Mouse (Mus musculus): ENCODE data around the gene Cdc16. TPM values are rescaled to one million over a fixed set of nuclear protein-coding genes. Genes with fewer than 3 reads are reported as not detected.

Gene Cdc16
- polyA plus RNA-seq, 1 experiment from 2014 or later, result 41.2 TPM

- no peak overlapping the region for H3K9ac ChIP-seq (ENCODE audit: low read depth, low read length)
- H3K27ac ChIP-seq (ENCODE audit: low read length), result no peak overlapping the region
- H3K4me3 ChIP-seq (ENCODE audit: low read depth, low read length), result no peak overlapping the region
- peaks cover under 1% of the 10 kb centered on the region; the same call in 1 of the 2 replicates for H3K4me1 ChIP-seq (ENCODE audit: control insufficient read depth, low read depth, low read length)
- no peak overlapping the region for H3K4me2 ChIP-seq (ENCODE audit: low read depth, low read length)
- no peaks in the 10 kb centered on the region for H3K36me3 ChIP-seq (ENCODE audit: control insufficient read depth, insufficient read depth)
- no peaks in the 10 kb centered on the region for H3K9me3 ChIP-seq (replicated peaks; ENCODE audit: control insufficient read depth, low read length)
- 24% methylated on average over 3 of the region's 3 CpGs for WGBS (ENCODE audit: insufficient replicate concordance)
- ATAC-seq (ENCODE audit: low read depth), result no peak
- no peaks in the 10 kb centered on the region for H3K27me3 ChIP-seq (ENCODE audit: control insufficient read depth, insufficient read depth, low read depth, low read length)
Measured at GRCm38 (mm10) chr8:13747626-13748025, 9.8 kb upstream of the Cdc16 start.

GRCm38 (mm10) chr8:13753680-13754079, 3.8 kb upstream of the Cdc16 start:
- ATAC-seq (ENCODE audit: low read depth), result no peak
- Histone ChIP-seq H3K27ac (ENCODE audit: low read length) (no peak overlapping the region), H3K27me3 (ENCODE audit: control insufficient read depth, insufficient read depth, low read depth, low read length) (no peaks in the 10 kb centered on the region), H3K9ac (ENCODE audit: low read depth, low read length) (no peak overlapping the region), H3K36me3 (ENCODE audit: control insufficient read depth, insufficient read depth) (no peaks in the 10 kb centered on the region), H3K4me1 (ENCODE audit: control insufficient read depth, low read depth, low read length) (peaks cover 6% of the 10 kb centered on the region), H3K4me3 (ENCODE audit: low read depth, low read length) (no peak overlapping the region), H3K9me3 (replicated peaks; ENCODE audit: control insufficient read depth, low read length) (no peaks in the 10 kb centered on the region), H3K4me2 (ENCODE audit: low read depth, low read length) (no peak overlapping the region)
- WGBS (ENCODE audit: insufficient replicate concordance), result 23% methylated on average over 2 of the region's 2 CpGs

DNA sequence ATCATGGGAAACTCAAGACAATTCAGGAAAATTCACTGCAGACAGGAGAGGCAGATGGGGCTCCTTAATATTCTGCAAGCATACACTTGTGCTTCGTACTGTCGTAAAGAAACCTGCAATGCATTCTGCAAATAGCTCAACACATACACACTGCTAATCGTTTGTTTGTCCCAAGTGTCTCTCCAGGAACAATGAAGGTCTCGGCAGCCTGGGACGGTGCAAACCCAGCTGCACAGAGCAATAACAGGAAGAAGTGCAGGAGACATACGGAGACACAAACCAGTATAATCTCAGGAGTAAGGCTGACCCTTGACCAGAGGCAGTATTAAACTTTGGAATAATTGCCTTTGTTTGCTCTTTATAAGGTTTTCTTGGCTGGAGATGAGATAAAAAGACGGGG, 996 bp upstream of the Cdc16 start:
- ATAC-seq (ENCODE audit: low read depth), result no peak
- Histone ChIP-seq H3K4me1 (ENCODE audit: control insufficient read depth, low read depth, low read length) (peaks cover 14% of the 10 kb centered on the region), H3K27ac (ENCODE audit: low read length) (no peak overlapping the region), H3K9ac (ENCODE audit: low read depth, low read length) (no peak overlapping the region), H3K4me2 (ENCODE audit: low read depth, low read length) (no peak overlapping the region), H3K27me3 (ENCODE audit: control insufficient read depth, insufficient read depth, low read depth, low read length) (no peaks in the 10 kb centered on the region), H3K9me3 (replicated peaks; ENCODE audit: control insufficient read depth, low read length) (no peaks in the 10 kb centered on the region), H3K4me3 (ENCODE audit: low read depth, low read length) (no peak overlapping the region), H3K36me3 (ENCODE audit: control insufficient read depth, insufficient read depth) (peaks cover 6% of the 10 kb centered on the region; the same call in 1 of the 2 replicates)
- 63% methylated on average over 7 of the region's 7 CpGs for WGBS (ENCODE audit: insufficient replicate concordance)

- H3K4me1 ChIP-seq (ENCODE audit: control insufficient read depth, low read depth, low read length), result peaks cover 14% of the 10 kb centered on the region
- ATAC-seq (ENCODE audit: low read depth), result peak; percentile 58
- H3K9ac ChIP-seq (ENCODE audit: low read depth, low read length), result peak overlapping the region; percentile 94
- H3K27me3 ChIP-seq (ENCODE audit: control insufficient read depth, insufficient read depth, low read depth, low read length), result no peaks in the 10 kb centered on the region
- H3K9me3 ChIP-seq (replicated peaks; ENCODE audit: control insufficient read depth, low read length), result no peaks in the 10 kb centered on the region
- peak overlapping the region; percentile 83 for H3K4me2 ChIP-seq (ENCODE audit: low read depth, low read length)
- WGBS (ENCODE audit: insufficient replicate concordance), result under 1% methylated on average over 38 of the region's 38 CpGs
- peaks cover 12% of the 10 kb centered on the region; the same call in 1 of the 2 replicates for H3K36me3 ChIP-seq (ENCODE audit: control insufficient read depth, insufficient read depth)
- peak overlapping the region; percentile 82 for H3K27ac ChIP-seq (ENCODE audit: low read length)
- H3K4me3 ChIP-seq (ENCODE audit: low read depth, low read length), result peak overlapping the region; percentile 93
Measured at GRCm38 (mm10) chr8:13757805-13758727, 590 bp downstream of the Cdc16 start.

- WGBS (ENCODE audit: insufficient replicate concordance), result 82% methylated on average over 11 of the region's 11 CpGs
- H3K36me3 ChIP-seq (ENCODE audit: control insufficient read depth, insufficient read depth), result peaks cover 77% of the 10 kb centered on the region
- no peak for ATAC-seq (ENCODE audit: low read depth)
Measured at GRCm38 (mm10) chr8:13769206-13769605, 11.7 kb downstream of the Cdc16 start.

DNA sequence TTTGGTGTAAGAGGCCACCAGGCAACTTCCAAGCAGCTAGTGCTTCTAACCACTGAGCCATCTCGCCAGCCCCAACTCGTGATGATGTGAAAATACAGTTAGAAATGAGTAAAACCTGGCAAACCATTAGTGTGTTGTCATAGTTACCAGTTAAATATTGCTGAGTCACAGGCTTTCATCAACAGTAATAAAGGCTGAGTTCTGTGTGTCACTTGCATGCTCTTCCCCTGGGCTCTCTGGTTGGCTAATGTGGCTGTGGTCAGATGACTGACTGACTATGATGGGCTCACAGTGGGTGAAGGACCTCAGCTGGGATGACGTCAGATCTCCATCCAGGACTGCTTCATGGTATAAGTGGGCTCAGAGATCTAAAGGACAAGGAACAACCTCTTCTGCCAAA, 23.1 kb downstream of the Cdc16 start:
- 61% methylated on average over 3 of the region's 3 CpGs for WGBS (ENCODE audit: insufficient replicate concordance)
- H3K9me3 ChIP-seq (replicated peaks; ENCODE audit: control insufficient read depth, low read length), result no peaks in the 10 kb centered on the region
- H3K4me1 ChIP-seq (ENCODE audit: control insufficient read depth, low read depth, low read length), result peaks cover 9% of the 10 kb centered on the region
- H3K9ac ChIP-seq (ENCODE audit: low read depth, low read length), result no peak overlapping the region
- no peak overlapping the region for H3K27ac ChIP-seq (ENCODE audit: low read length)
- no peak overlapping the region for H3K4me2 ChIP-seq (ENCODE audit: low read depth, low read length)
- H3K36me3 ChIP-seq (ENCODE audit: control insufficient read depth, insufficient read depth), result peaks cover 34% of the 10 kb centered on the region
- H3K4me3 ChIP-seq (ENCODE audit: low read depth, low read length), result no peak overlapping the region
- no peak for ATAC-seq (ENCODE audit: low read depth)
- H3K27me3 ChIP-seq (ENCODE audit: control insufficient read depth, insufficient read depth, low read depth, low read length), result no peaks in the 10 kb centered on the region

More at GRCm38 (mm10) chr8:13769206-13769605, 11.7 kb downstream of the Cdc16 start:
- Histone ChIP-seq H3K27me3 (ENCODE audit: control insufficient read depth, insufficient read depth, low read depth, low read length) (no peaks in the 10 kb centered on the region), H3K9me3 (replicated peaks; ENCODE audit: control insufficient read depth, low read length) (no peaks in the 10 kb centered on the region), H3K4me2 (ENCODE audit: low read depth, low read length) (no peak overlapping the region), H3K9ac (ENCODE audit: low read depth, low read length) (no peak overlapping the region), H3K4me3 (ENCODE audit: low read depth, low read length) (no peak overlapping the region), H3K27ac (ENCODE audit: low read length) (no peak overlapping the region), H3K4me1 (ENCODE audit: control insufficient read depth, low read depth, low read length) (no peaks in the 10 kb centered on the region)

- Histone ChIP-seq H3K9ac (ENCODE audit: low read depth, low read length) (peak within 1 kb of the TSS; percentile 90), H3K36me3 (ENCODE audit: control insufficient read depth, insufficient read depth) (peaks cover 11% of the 10 kb centered on the region), H3K9me3 (replicated peaks; ENCODE audit: control insufficient read depth, low read length) (no peaks in the 10 kb centered on the region), H3K4me1 (ENCODE audit: control insufficient read depth, low read depth, low read length) (peaks cover 13% of the 10 kb centered on the region), H3K27ac (ENCODE audit: low read length) (peak within 1 kb of the TSS; percentile 92), H3K4me3 (ENCODE audit: low read depth, low read length) (peak within 1 kb of the TSS; percentile 77), H3K27me3 (ENCODE audit: control insufficient read depth, insufficient read depth, low read depth, low read length) (no peaks in the 10 kb centered on the region), H3K4me2 (ENCODE audit: low read depth, low read length) (peak within 1 kb of the TSS; percentile 71)
- WGBS (ENCODE audit: insufficient replicate concordance), result under 1% methylated on average over 47 of the region's 47 CpGs
- peak; percentile 90 for ATAC-seq (ENCODE audit: low read depth)
Measured at GRCm38 (mm10) chr8:13785250-13785763, 27.8 kb downstream of the Cdc16 start, which contains the start of gene Upf3a. Gene Upf3a, plus strand, starts transcription at chr8:13785615.

DNA sequence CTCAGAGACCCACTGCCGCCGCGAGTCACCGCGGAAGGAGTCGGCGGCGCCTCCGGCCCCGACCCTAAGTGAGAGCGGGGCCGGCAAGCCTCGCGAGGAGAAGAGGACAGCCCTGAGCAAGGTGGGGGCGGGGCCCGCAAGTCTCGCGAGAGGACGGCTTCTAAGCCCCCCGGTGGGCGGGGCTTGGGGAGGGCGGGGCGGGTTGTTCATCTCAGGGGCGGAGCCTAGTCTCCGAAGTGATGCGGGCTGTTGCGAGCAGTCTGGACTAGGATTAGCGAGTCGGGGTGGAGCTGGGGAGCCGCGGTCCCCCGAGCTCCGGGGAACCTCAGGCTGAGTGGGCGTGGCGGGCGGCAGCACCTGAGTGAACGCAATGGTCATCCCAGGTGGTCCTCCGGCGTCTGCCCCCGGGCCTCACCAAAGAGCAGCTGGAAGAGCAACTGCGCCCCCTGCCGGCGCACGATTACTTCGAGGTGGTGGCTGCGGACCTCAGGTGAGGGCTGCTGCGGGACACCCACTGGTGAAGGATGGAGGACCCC, 28.4 kb downstream of the Cdc16 start:
- under 1% methylated on average over 47 of the region's 47 CpGs for WGBS (ENCODE audit: insufficient replicate concordance)
- peak; percentile 89 for ATAC-seq (ENCODE audit: low read depth)
- peak overlapping the region; percentile 77 for H3K4me3 ChIP-seq (ENCODE audit: low read depth, low read length)
- no peaks in the 10 kb centered on the region for H3K9me3 ChIP-seq (replicated peaks; ENCODE audit: control insufficient read depth, low read length)
- peak overlapping the region; percentile 71 for H3K4me2 ChIP-seq (ENCODE audit: low read depth, low read length)
- H3K27me3 ChIP-seq (ENCODE audit: control insufficient read depth, insufficient read depth, low read depth, low read length), result no peaks in the 10 kb centered on the region
- peak overlapping the region; percentile 90 for H3K9ac ChIP-seq (ENCODE audit: low read depth, low read length)
- H3K36me3 ChIP-seq (ENCODE audit: control insufficient read depth, insufficient read depth), result peaks cover 9% of the 10 kb centered on the region
- peaks cover 13% of the 10 kb centered on the region for H3K4me1 ChIP-seq (ENCODE audit: control insufficient read depth, low read depth, low read length)
- H3K27ac ChIP-seq (ENCODE audit: low read length), result peak overlapping the region; percentile 92

- Histone ChIP-seq H3K27ac (ENCODE audit: low read length) (no peak overlapping the region), H3K9ac (ENCODE audit: low read depth, low read length) (no peak overlapping the region), H3K4me2 (ENCODE audit: low read depth, low read length) (no peak overlapping the region), H3K36me3 (ENCODE audit: control insufficient read depth, insufficient read depth) (peaks cover 2% of the 10 kb centered on the region), H3K4me1 (ENCODE audit: control insufficient read depth, low read depth, low read length) (peaks cover 8% of the 10 kb centered on the region), H3K9me3 (replicated peaks; ENCODE audit: control insufficient read depth, low read length) (no peaks in the 10 kb centered on the region), H3K4me3 (ENCODE audit: low read depth, low read length) (no peak overlapping the region), H3K27me3 (ENCODE audit: control insufficient read depth, insufficient read depth, low read depth, low read length) (no peaks in the 10 kb centered on the region)
- WGBS (ENCODE audit: insufficient replicate concordance), result 82% methylated on average over 8 of the region's 8 CpGs
- ATAC-seq (ENCODE audit: low read depth), result no peak
Measured at GRCm38 (mm10) chr8:13789606-13790005, 32.1 kb downstream of the Cdc16 start.
